Mouse (Mus musculus) frontal cortex, adult (tissue): ENCODE results near the gene Dennd6b.

Experiments
- ATAC-seq: cut with Nextera tagmentation; 2 replicates; pipeline ENCODE4 v1.9.2; 2017; ENCODE audit warnings: mild to moderate bottlenecking, moderate library complexity, mixed read lengths; ENCODE audit not compliant: low TSS enrichment

Gene Dennd6b

GRCm38 (mm10) chr15:89181561-89182270, 14.6 kb downstream of the Dennd6b start:
- no peak for ATAC-seq

- peak; percentile 52 for ATAC-seq
These were observed 15.6 kb downstream of the Dennd6b start, which contains the start of gene Plxnb2 for GRCm38 (mm10) chr15:89180571-89181229. Gene Plxnb2, minus strand, starts transcription at chr15:89180788.

- no peak for ATAC-seq
These were observed 16.2 kb downstream of the Dennd6b start for GRCm38 (mm10) chr15:89180081-89180541.

GRCm38 (mm10) chr15:89179630-89179964, 16.7 kb downstream of the Dennd6b start:
- no peak for ATAC-seq

- ATAC-seq = no peak
These were observed 17.2 kb downstream of the Dennd6b start for GRCm38 (mm10) chr15:89178954-89179629.

GRCm38 (mm10) chr15:89178260-89178860, 17.9 kb downstream of the Dennd6b start:
- no peak for ATAC-seq

GRCm38 (mm10) chr15:89177576-89178259, 18.6 kb downstream of the Dennd6b start:
- ATAC-seq = no peak

GRCm38 (mm10) chr15:89177121-89177520, 19.2 kb downstream of the Dennd6b start:
- no peak for ATAC-seq

GRCm38 (mm10) chr15:89175411-89176155, 20.7 kb downstream of the Dennd6b start:
- no peak for ATAC-seq

GRCm38 (mm10) chr15:89174889-89175339, 21.4 kb downstream of the Dennd6b start:
- no peak for ATAC-seq

GRCm38 (mm10) chr15:89173906-89174214, 22.4 kb downstream of the Dennd6b start:
- ATAC-seq = peak; percentile 17; the same call in 1 of the 2 replicates

- ATAC-seq = peak; percentile 5; the same call in 1 of the 2 replicates
These were observed 23.0 kb downstream of the Dennd6b start for GRCm38 (mm10) chr15:89173024-89173905.

GRCm38 (mm10) chr15:89172276-89172935, 23.9 kb downstream of the Dennd6b start:
- no peak for ATAC-seq

- no peak for ATAC-seq
These were observed 24.7 kb downstream of the Dennd6b start for GRCm38 (mm10) chr15:89171526-89172051.

GRCm38 (mm10) chr15:89170102-89170501, 26.2 kb downstream of the Dennd6b start:
- ATAC-seq = no peak

- peak; percentile 56 for ATAC-seq
These were observed 26.9 kb downstream of the Dennd6b start for GRCm38 (mm10) chr15:89169431-89169830.

GRCm38 (mm10) chr15:89168922-89169321, 27.4 kb downstream of the Dennd6b start:
- no peak for ATAC-seq

- ATAC-seq = no peak
These were observed 30.8 kb downstream of the Dennd6b start for GRCm38 (mm10) chr15:89165478-89165877.

GRCm38 (mm10) chr15:89161397-89161796, 34.9 kb downstream of the Dennd6b start:
- ATAC-seq = no peak
